Mouse (Mus musculus) CH12.LX (cell line): ENCODE data around the gene Gm37240.

Experiments
- BHLHE40 ChIP-seq: IDR thresholded peaks from 2 replicates; pipeline ENCODE4 v1.6.1; 2011; ENCODE audit warnings: mild to moderate bottlenecking, low read depth, low read length, improper control_type of control experiment
- CHD1 ChIP-seq: IDR thresholded peaks from 2 replicates; pipeline ENCODE4 v1.6.1; 2012; ENCODE audit warnings: low read depth, low read length, improper control_type of control experiment, inconsistent platforms
- CTCF ChIP-seq, 2 experiments: IDR thresholded peaks in 1 of 2; conservative IDR thresholded peaks in 1 of 2; 2 replicates each; pipeline ENCODE4 v1.5.1; 2011 to 2012; ENCODE audit warnings: low read depth in 2 of 2, low read length in 2 of 2, improper control_type of control experiment in 1 of 2, inconsistent platforms in 1 of 2, mild to moderate bottlenecking in 1 of 2, moderate library complexity in 1 of 2
- ELF1 ChIP-seq: IDR thresholded peaks from 2 replicates; pipeline ENCODE4 v1.6.1; 2014; ENCODE audit warnings: low read depth, mild to moderate bottlenecking, inconsistent platforms, low read length, improper control_type of control experiment
- ETS1 ChIP-seq: conservative IDR thresholded peaks from 2 replicates; pipeline ENCODE4 v1.6.1; 2012; ENCODE audit warnings: low read depth, mild to moderate bottlenecking, inconsistent platforms, low read length, improper control_type of control experiment, moderate library complexity
- HCFC1 ChIP-seq: IDR thresholded peaks from 2 replicates; pipeline ENCODE4 v1.6.1; 2012; ENCODE audit warnings: low read depth, mild to moderate bottlenecking, inconsistent platforms, low read length, improper control_type of control experiment
- PAX5 ChIP-seq: IDR thresholded peaks from 2 replicates; pipeline ENCODE4 v1.6.1; 2012; ENCODE audit warnings: low read length, inconsistent platforms, mixed read lengths
- POLR2A ChIP-seq: IDR thresholded peaks from 2 replicates; pipeline ENCODE4 v1.6.1; 2011; ENCODE audit warnings: low read depth, mild to moderate bottlenecking, improper control_type of control experiment, low read length
- POLR2AphosphoS2 ChIP-seq: IDR thresholded peaks from 2 replicates; pipeline ENCODE4 v1.6.1; 2011; ENCODE audit warnings: low read depth, low read length, improper control_type of control experiment
- SMC3 ChIP-seq: IDR thresholded peaks from 2 replicates; pipeline ENCODE4 v1.6.1; 2011; ENCODE audit warnings: low read depth, low read length, improper control_type of control experiment
- TBP ChIP-seq: conservative IDR thresholded peaks from 2 replicates; pipeline ENCODE4 v1.6.1; 2011; ENCODE audit warnings: low read depth, low read length, improper control_type of control experiment
- UBTF ChIP-seq: IDR thresholded peaks from 2 replicates; pipeline ENCODE4 v1.6.1; 2012; ENCODE audit warnings: low read depth, mild to moderate bottlenecking, inconsistent platforms, low read length, improper control_type of control experiment, moderate library complexity
- ZMIZ1 ChIP-seq: IDR thresholded peaks from 2 replicates; pipeline ENCODE4 v1.6.1; 2012; ENCODE audit warnings: low read depth, mild to moderate bottlenecking, inconsistent platforms, low read length, improper control_type of control experiment

- TF ChIP-seq CHD1: no peak
- no peak for TF ChIP-seq CTCF (conservative IDR thresholded peaks at IDR 0.05 in 1 of 2, IDR thresholded peaks at IDR 0.05 in 1 of 2; ENCODE audit: low read depth in 2 of 2, low read length in 2 of 2)
- TF ChIP-seq POLR2A: no peak
- no peak for TF ChIP-seq HCFC1
- no peak for TF ChIP-seq POLR2AphosphoS2
- no peak for TF ChIP-seq ELF1
- TF ChIP-seq BHLHE40: no peak
- TF ChIP-seq UBTF: no peak
- TF ChIP-seq TBP: no peak
- TF ChIP-seq PAX5: no peak
- TF ChIP-seq ETS1: no peak
- TF ChIP-seq SMC3: no peak
- TF ChIP-seq ZMIZ1: no peak
Observed at GRCm38 (mm10) chr3:85859311-85859710, 28.0 kb downstream of the Gm37240 start.
